Mouse (Mus musculus): ENCODE results near the gene Cldn22. TPM values are rescaled to one million over a fixed set of nuclear protein-coding genes. Genes with fewer than 3 reads are reported as not detected.
A peak's percentile ranks its signal among the peaks of the same experiment; 100 is the strongest.

The Cldn22 gene
- not detected in 2 replicates for polyA plus RNA-seq (2016; fragmentation: Nextera tagmentation; extraction: Ambion mirVana)

DNA sequence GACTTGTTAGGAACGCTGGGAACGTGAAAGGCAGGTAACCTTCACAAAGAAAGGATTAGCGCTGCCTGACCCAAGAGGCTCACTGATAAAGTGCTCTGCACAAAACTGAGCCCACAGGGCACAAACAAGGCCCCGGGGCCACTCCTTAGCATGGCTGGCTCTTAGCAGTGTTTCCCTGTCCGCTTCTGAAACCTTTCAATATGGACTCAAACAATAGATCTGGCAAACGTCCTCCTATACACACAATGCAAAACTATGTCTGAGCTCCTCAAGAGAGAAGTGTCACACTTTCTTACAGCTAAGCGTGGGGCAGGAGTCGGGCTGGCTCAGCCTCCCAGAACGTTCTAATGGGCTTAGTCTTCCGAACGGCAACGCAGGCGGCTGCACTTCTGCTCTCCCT, at the start of gene Cldn22:
Gene Cldn22, plus strand, starts transcription at position 301 of the 400 bp plus-strand sequence.
- Histone ChIP-seq H3K9me3 (no peaks in the 10 kb centered on the region), H3K27me3 (replicated peaks) (no peaks in the 10 kb centered on the region), H3K4me1 (no peaks in the 10 kb centered on the region), H3K9ac (no peak within 1 kb of the TSS), H3K27ac (no peak within 1 kb of the TSS), H3K4me3 (no peak within 1 kb of the TSS), H3K36me3 (peaks cover 5% of the 10 kb centered on the region), H3K4me2 (replicated peaks) (no peak within 1 kb of the TSS)
- WGBS = 76% methylated on average over 13 of the region's 13 CpGs
- no peak for ATAC-seq (ENCODE audit: low FRiP score, low read depth)

DNA sequence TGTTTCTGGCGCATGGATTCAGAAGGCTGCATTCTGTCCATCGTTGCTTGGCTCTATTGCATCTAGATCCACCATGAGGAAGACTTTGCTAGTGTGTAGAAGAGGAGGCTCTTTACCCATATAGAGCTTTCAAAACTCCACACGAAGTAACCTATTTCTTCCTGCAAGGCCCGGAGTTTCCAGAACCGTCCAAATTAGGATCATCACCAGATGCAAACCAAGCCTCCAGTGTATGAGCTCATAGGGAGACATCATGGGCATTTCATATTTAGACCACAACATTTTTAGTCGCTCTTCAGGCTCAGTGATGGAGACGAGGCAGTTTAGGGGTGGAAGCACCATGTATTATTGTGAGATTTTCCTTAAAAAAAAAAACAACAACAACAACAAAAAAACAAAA, 46.9 kb upstream of the Cldn22 start:
- ATAC-seq (ENCODE audit: low FRiP score, low read depth) = no peak
- WGBS = 92% methylated on average over 7 of the region's 7 CpGs
- H3K4me3 ChIP-seq = no peak overlapping the region

DNA sequence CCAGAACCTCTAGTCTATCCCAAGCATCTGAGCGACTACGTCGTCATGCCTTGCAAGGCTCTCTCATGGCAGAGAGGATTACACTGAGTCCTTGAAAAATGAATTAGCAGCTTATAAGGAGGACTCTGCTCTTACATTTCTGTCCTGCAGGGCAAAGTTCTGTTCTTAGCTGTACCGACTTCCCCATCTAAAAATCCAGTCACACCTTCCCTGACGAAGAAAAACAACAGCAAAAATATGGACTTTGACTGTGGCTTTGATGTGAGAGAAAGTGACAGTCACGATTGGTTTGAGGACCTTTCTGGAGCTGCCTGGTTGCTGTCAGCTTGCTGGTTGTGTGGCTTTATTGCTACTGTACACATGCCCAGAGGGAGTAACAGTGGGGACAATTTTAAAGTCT, 44.7 kb upstream of the Cldn22 start:
- no peaks in the 10 kb centered on the region for H3K36me3 ChIP-seq
- no peak overlapping the region for H3K4me3 ChIP-seq
- no peaks in the 10 kb centered on the region for H3K27me3 ChIP-seq (replicated peaks)
- 87% methylated on average over 6 of the region's 6 CpGs for WGBS
- H3K4me1 ChIP-seq = no peaks in the 10 kb centered on the region
- H3K9me3 ChIP-seq = no peaks in the 10 kb centered on the region
- H3K27ac ChIP-seq = no peak overlapping the region
- no peak overlapping the region for H3K4me2 ChIP-seq (replicated peaks)
- H3K9ac ChIP-seq = no peak overlapping the region
- no peak for ATAC-seq (ENCODE audit: low FRiP score, low read depth)

More for the DNA sequence above, 46.9 kb upstream of the Cldn22 start:
- no peak overlapping the region for H3K4me2 ChIP-seq (replicated peaks)
- H3K4me1 ChIP-seq = no peaks in the 10 kb centered on the region
- H3K9me3 ChIP-seq = no peaks in the 10 kb centered on the region
- no peak overlapping the region for H3K9ac ChIP-seq
- no peak overlapping the region for H3K27ac ChIP-seq
- H3K36me3 ChIP-seq = no peaks in the 10 kb centered on the region
- no peaks in the 10 kb centered on the region for H3K27me3 ChIP-seq (replicated peaks)

DNA sequence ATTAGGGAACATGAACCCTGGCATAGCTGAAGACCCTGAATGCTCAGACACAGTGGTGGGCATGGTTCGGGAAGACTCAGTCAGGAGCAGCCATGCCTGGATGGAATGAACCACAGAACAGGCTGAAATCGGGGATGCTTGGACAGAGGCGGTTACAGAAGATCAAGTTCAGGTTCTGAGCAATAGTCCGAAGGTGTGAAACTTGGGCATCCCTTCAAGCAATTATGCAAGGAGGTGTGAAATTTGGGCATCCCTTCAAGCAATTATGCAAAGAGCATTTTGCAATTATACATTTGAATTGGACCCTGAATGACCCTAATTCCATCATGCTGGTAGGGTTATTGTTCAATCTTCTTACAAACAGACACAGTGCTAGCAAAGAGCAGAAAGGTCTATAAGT, 42.4 kb upstream of the Cldn22 start:
- no peak overlapping the region for H3K9ac ChIP-seq
- no peak overlapping the region for H3K4me2 ChIP-seq (replicated peaks)
- no peak overlapping the region for H3K27ac ChIP-seq
- H3K9me3 ChIP-seq = no peaks in the 10 kb centered on the region
- no peaks in the 10 kb centered on the region for H3K27me3 ChIP-seq (replicated peaks)
- WGBS = 89% methylated on average over 4 of the region's 4 CpGs
- ATAC-seq (ENCODE audit: low FRiP score, low read depth) = no peak
- no peaks in the 10 kb centered on the region for H3K4me1 ChIP-seq
- no peak overlapping the region for H3K4me3 ChIP-seq
- H3K36me3 ChIP-seq = no peaks in the 10 kb centered on the region

DNA sequence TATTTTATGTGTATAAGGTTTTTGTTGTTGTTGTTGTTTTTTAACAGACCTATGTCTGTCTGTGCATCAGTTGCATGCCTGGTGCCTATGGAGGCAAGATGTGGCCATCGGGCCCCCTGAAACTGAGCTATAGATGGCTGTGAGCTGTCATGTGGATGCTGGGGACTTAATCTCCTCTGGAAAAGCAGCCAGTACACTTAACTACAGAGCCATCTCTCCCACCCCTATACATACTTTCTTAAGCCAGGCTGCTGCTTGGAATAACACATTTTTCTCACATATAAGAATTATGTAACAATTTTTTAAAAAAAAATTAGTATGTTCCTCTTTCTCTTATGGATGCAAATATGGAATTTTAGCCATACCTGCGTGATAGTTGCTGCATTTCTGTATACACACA, 40.7 kb upstream of the Cldn22 start:
- no peaks in the 10 kb centered on the region for H3K9me3 ChIP-seq
- H3K4me2 ChIP-seq (replicated peaks) = no peak overlapping the region
- no peak overlapping the region for H3K4me3 ChIP-seq
- no peak overlapping the region for H3K9ac ChIP-seq
- H3K36me3 ChIP-seq = no peaks in the 10 kb centered on the region
- H3K4me1 ChIP-seq = no peaks in the 10 kb centered on the region; the same call in 1 of the 2 replicates
- H3K27me3 ChIP-seq (replicated peaks) = no peaks in the 10 kb centered on the region
- H3K27ac ChIP-seq = no peak overlapping the region
- 97% methylated on average over 2 of the region's 2 CpGs for WGBS
- no peak for ATAC-seq (ENCODE audit: low FRiP score, low read depth)

DNA sequence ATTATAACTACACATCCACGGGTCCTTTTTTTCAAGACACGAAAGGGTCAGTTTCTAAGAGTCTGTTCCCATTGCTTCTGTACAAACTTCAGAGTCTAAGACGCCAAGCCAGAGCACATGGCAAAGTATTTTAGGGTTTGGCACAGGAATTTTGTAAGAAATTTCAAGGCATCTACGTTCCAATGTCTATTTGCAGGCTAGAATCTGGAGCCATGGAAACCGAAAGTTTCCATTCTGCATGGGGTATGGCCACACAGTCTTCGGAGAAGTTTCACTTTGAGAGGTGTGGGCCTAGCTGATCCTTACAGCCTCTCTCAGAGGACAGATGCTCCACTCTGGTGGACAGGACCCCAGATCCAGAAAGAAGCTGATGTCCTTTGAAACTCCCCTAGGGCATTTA, 40.3 kb upstream of the Cldn22 start:
- Histone ChIP-seq H3K27ac (no peak overlapping the region), H3K27me3 (replicated peaks) (no peaks in the 10 kb centered on the region), H3K4me1 (no peaks in the 10 kb centered on the region; the same call in 1 of the 2 replicates), H3K4me3 (no peak overlapping the region), H3K36me3 (no peaks in the 10 kb centered on the region), H3K9ac (no peak overlapping the region), H3K4me2 (replicated peaks) (no peak overlapping the region), H3K9me3 (no peaks in the 10 kb centered on the region)
- WGBS = 93% methylated on average over 6 of the region's 6 CpGs
- no peak for ATAC-seq (ENCODE audit: low FRiP score, low read depth)

DNA sequence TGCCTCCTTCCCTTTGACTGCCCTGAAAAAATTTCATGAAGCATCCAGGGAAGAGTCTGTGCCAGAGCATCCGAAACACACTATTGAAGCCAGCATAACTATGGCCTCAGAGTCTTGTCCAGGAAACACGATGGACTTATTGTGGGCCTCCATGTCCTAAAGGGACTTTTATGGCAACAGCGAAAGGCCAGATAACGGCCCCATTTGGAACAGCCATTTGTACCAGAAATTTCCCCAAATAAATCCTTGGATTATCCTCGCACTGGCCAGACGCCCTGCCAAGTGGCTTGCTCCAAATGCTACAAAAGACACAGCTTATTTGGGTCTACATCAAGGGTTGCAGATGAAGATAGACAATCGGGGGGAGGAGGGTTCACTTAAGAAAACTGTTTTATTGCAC, 39.8 kb upstream of the Cldn22 start:
- Histone ChIP-seq H3K36me3 (no peaks in the 10 kb centered on the region), H3K27me3 (replicated peaks) (no peaks in the 10 kb centered on the region), H3K9ac (no peak overlapping the region), H3K4me1 (no peaks in the 10 kb centered on the region; the same call in 1 of the 2 replicates), H3K4me2 (replicated peaks) (no peak overlapping the region), H3K4me3 (no peak overlapping the region), H3K9me3 (no peaks in the 10 kb centered on the region), H3K27ac (no peak overlapping the region)
- 68% methylated on average over 7 of the region's 7 CpGs for WGBS
- no peak for ATAC-seq (ENCODE audit: low FRiP score, low read depth)

DNA sequence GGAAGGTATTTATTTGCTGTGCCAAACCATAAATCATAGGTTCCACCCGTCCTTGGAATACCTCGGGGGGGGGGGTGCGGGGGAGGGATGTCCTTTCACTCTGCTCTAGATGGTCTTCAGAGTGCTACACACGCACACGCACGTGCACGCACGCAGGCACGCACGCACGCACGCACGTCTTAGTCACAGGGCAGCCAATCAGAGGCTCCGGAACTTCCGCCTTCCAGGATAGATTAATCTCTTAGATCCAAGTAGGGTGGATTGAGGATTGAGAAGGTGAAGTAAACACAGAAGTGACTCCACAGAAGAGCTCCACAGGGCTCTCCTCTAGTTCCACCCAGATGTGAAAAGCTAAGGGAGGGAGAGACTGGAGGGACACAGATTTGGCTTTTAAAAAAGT, 38.0 kb upstream of the Cldn22 start:
- WGBS = 96% methylated on average over 15 of the region's 15 CpGs
- no peaks in the 10 kb centered on the region; the same call in 1 of the 2 replicates for H3K4me1 ChIP-seq
- H3K4me2 ChIP-seq (replicated peaks) = no peak overlapping the region
- no peak for ATAC-seq (ENCODE audit: low FRiP score, low read depth)
- no peaks in the 10 kb centered on the region for H3K27me3 ChIP-seq (replicated peaks)
- H3K36me3 ChIP-seq = no peaks in the 10 kb centered on the region
- H3K9ac ChIP-seq = no peak overlapping the region
- no peaks in the 10 kb centered on the region for H3K9me3 ChIP-seq
- no peak overlapping the region for H3K4me3 ChIP-seq
- H3K27ac ChIP-seq = no peak overlapping the region

DNA sequence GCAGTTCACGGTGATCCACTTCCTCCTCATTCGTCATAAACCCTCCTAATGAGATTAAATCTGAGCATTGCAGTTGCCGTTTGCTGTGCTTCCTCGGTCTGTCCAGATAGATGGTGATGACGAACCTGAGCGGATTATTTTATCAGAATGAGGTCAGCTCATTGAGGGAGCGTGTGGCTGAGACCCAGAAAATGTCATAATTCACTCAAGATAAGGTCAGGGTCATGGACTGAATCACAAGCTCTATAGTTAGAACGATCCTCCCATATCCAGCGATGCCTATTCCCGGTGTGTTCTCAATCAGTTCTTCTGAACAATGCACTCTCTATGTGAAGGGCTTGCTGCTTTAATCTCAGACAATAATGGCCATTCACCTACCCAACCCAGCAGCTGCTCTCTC, 36.6 kb upstream of the Cldn22 start:
- no peaks in the 10 kb centered on the region for H3K27me3 ChIP-seq (replicated peaks)
- H3K4me3 ChIP-seq = no peak overlapping the region
- H3K4me1 ChIP-seq = no peaks in the 10 kb centered on the region; the same call in 1 of the 2 replicates
- WGBS = 39% methylated on average over 10 of the region's 10 CpGs
- no peak overlapping the region for H3K9ac ChIP-seq
- H3K9me3 ChIP-seq = no peaks in the 10 kb centered on the region
- peak; percentile 68; the same call in 1 of the 2 replicates for ATAC-seq (ENCODE audit: low FRiP score, low read depth)
- H3K36me3 ChIP-seq = no peaks in the 10 kb centered on the region
- no peak overlapping the region for H3K27ac ChIP-seq
- peak overlapping the region; percentile 27 for H3K4me2 ChIP-seq (replicated peaks)

DNA sequence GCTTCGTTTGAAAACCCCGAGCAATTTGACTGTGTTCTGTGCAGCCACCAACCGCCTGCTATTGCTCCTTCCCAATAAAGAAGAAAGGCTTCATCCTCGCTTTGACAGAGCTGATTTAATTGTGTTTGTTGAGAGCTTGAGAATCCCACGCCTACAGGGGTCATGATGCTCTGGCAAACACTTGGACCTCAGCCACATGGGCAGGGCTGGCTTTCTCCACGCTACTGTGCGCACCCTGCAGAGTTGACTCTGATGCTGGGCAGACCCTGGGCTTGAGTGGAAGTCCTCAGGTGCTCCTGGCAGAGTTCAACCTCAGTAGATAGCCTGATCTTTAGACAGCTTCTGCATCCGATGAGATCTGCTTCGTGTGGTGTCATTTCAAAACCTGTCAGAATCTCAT, 32.3 kb upstream of the Cldn22 start:
- Histone ChIP-seq H3K4me2 (replicated peaks) (no peak overlapping the region), H3K9ac (no peak overlapping the region), H3K27me3 (replicated peaks) (no peaks in the 10 kb centered on the region), H3K27ac (no peak overlapping the region), H3K4me3 (no peak overlapping the region), H3K36me3 (no peaks in the 10 kb centered on the region), H3K4me1 (no peaks in the 10 kb centered on the region; the same call in 1 of the 2 replicates), H3K9me3 (peaks cover 17% of the 10 kb centered on the region; the same call in 1 of the 2 replicates)
- WGBS = 74% methylated on average over 9 of the region's 9 CpGs
- no peak for ATAC-seq (ENCODE audit: low FRiP score, low read depth)

DNA sequence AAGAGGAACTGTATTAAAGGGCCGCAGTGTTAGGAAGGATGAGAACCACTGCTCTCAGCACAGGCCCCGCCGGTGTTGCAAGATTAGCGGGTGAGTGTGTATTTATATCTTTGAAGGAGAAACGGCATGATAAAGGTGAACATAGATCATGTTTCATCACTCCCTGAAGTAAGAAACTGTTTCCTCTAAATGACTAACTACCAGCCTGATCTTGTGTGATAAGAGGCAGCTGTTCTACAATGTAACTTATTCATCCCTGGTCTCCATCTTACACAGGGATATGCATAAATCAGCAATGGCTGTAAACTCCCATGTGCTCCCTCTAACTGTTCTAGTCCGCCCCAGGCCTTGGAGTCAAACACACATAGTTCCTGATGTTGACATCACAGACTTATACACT, 24.8 kb upstream of the Cldn22 start:
- no peak overlapping the region for H3K4me3 ChIP-seq
- no peaks in the 10 kb centered on the region for H3K4me1 ChIP-seq
- no peak for ATAC-seq (ENCODE audit: low FRiP score, low read depth)
- 82% methylated on average over 6 of the region's 6 CpGs for WGBS
- no peaks in the 10 kb centered on the region for H3K36me3 ChIP-seq
- H3K9me3 ChIP-seq = 0 out of 2 replicates have a peak, but pooled peaks cover 4% of the 10 kb centered on the region
- H3K9ac ChIP-seq = no peak overlapping the region
- no peak overlapping the region for H3K27ac ChIP-seq
- no peak overlapping the region for H3K4me2 ChIP-seq (replicated peaks)
- H3K27me3 ChIP-seq (replicated peaks) = no peaks in the 10 kb centered on the region

DNA sequence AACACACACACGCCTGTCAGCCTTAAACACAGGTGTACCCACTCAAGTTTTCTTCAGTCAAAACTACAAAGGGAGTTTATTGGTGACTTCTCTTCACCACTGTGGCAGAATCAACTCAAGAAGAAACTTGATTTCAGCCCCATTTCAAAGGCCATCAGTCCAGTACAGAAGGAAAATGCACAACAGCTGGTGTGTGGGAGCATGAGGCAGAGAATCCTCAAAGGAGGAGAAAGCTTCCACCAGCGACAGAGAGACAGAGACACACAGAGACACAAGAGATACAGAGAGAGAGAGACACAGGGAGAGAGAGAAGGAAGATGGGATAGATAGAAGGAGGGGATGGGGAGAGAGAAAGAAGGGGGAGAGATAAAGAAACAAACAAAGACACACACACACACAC, 21.9 kb upstream of the Cldn22 start:
- 79% methylated on average over 2 of the region's 2 CpGs for WGBS
- Histone ChIP-seq H3K4me1 (no peaks in the 10 kb centered on the region; the same call in none of the 2 replicates), H3K4me3 (no peak overlapping the region), H3K9ac (no peak overlapping the region), H3K9me3 (no peaks in the 10 kb centered on the region), H3K36me3 (no peaks in the 10 kb centered on the region), H3K27me3 (replicated peaks) (no peaks in the 10 kb centered on the region), H3K27ac (no peak overlapping the region), H3K4me2 (replicated peaks) (no peak overlapping the region)
- ATAC-seq (ENCODE audit: low FRiP score, low read depth) = no peak

DNA sequence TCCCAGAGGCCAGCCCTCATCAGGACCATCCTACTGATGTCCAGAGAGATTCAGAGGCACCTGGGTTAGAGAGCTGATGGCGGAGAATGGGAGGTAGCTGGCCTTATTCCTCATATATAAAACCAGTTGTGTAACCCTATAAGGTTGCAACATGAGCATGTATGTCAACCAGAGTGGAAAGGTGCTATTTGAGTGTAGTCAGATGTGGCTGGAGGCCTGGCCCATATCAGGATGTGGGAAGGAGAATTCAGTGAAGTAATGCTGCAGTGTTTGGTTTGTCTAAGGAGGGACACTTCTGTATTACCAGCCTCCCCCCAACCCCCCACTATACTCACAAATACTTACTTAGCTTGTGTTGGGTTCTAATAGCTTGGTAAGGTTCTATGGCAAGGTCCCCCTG, 20.0 kb upstream of the Cldn22 start:
- H3K4me1 ChIP-seq = no peaks in the 10 kb centered on the region; the same call in none of the 2 replicates
- no peak overlapping the region for H3K4me3 ChIP-seq
- H3K27me3 ChIP-seq (replicated peaks) = no peaks in the 10 kb centered on the region
- WGBS = 85% methylated on average over 1 of the region's 1 CpGs
- no peaks in the 10 kb centered on the region for H3K36me3 ChIP-seq
- no peak overlapping the region for H3K4me2 ChIP-seq (replicated peaks)
- H3K27ac ChIP-seq = no peak overlapping the region
- H3K9ac ChIP-seq = no peak overlapping the region
- no peak for ATAC-seq (ENCODE audit: low FRiP score, low read depth)
- H3K9me3 ChIP-seq = no peaks in the 10 kb centered on the region

Data from neural tube, embryonic 12.5 days (tissue).